Mouse (Mus musculus): ENCODE results near the gene Rubcnl. TPM values are rescaled to one million over a fixed set of nuclear protein-coding genes. Genes with fewer than 3 reads are reported as not detected.

The Rubcnl gene
- polyA plus RNA-seq, 1 experiment from 2014 or later, result 0.19 TPM

DNA sequence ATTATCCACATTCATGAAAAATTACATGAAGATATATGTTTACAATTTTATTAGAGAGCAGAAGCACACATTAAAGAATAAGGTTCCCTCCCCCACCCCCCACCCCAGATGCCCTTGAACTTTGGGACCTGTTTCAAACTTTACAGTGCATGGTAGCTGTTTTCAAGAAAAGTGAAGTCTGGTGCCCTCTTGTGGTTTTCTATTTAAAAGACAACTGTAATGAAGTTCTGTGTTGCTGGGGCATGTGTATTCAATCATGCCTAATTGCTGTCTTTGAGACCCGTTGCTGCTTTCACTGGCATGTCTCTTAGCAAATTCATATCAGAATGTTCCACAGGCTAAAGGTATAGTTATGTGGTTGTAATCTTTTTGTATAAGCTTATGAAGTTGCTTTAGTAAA is 25.3 kb upstream of the Rubcnl start:
- H3K4me3 ChIP-seq, result no peak overlapping the region
- no peaks in the 10 kb centered on the region for H3K36me3 ChIP-seq
- H3K9me3 ChIP-seq (replicated peaks), result no peaks in the 10 kb centered on the region
- WGBS (ENCODE audit: insufficient replicate concordance), result 7% methylated on average over 1 of the region's 1 CpGs
- H3K4me1 ChIP-seq, result peaks cover 16% of the 10 kb centered on the region
- ATAC-seq, result peak; percentile 54; the same call in 1 of the 2 replicates
- H3K27me3 ChIP-seq (replicated peaks), result no peaks in the 10 kb centered on the region
- no peak overlapping the region for H3K9ac ChIP-seq
- no peak overlapping the region for H3K4me2 ChIP-seq
- H3K27ac ChIP-seq, result no peak overlapping the region

DNA sequence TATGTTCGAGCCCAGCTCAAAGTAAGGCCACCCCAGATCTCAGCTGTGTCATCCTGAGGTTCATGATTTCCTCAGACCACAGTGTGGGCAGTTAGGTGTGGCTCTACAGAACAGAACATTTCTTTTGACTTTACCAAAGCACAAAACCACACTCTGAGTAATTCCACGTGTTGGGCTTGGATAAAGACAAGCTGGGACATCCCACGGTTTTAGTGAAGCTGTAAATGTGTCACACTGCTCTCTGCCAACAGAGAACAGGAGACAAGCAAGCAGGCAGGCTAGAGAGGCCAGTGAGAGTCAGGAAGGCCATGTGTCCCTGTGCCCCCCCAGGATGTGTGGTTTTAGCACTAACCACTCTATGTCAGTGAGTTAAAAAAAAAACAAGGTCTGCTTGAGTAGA is 19.3 kb upstream of the Rubcnl start:
- Histone ChIP-seq H3K9me3 (replicated peaks) (no peaks in the 10 kb centered on the region), H3K4me3 (no peak overlapping the region), H3K27me3 (replicated peaks) (no peaks in the 10 kb centered on the region), H3K36me3 (no peaks in the 10 kb centered on the region), H3K27ac (no peak overlapping the region), H3K4me1 (no peaks in the 10 kb centered on the region), H3K4me2 (no peak overlapping the region), H3K9ac (no peak overlapping the region)
- 21% methylated on average over 3 of the region's 3 CpGs for WGBS (ENCODE audit: insufficient replicate concordance)
- ATAC-seq, result no peak

DNA sequence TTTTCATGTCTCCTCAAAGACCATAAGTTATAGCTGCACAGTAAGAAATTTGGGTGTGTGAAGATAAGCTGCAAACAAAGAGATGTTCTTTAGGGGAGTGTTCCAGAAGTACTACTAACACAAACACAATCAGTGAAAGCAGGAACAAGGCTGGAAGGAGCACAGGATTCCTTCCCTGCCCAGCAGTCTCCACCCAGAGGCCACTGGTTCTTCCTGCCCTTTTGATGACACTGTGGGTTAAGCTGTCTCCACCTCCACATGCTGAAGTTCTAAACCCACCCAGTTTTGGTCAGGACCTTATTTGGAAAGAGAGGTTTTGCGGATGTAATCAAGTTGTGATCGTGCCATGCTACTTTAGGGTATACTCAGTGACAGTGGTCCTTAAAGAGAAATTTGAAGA is 18.8 kb upstream of the Rubcnl start:
- no peaks in the 10 kb centered on the region for H3K27me3 ChIP-seq (replicated peaks)
- H3K36me3 ChIP-seq, result no peaks in the 10 kb centered on the region
- no peak overlapping the region for H3K4me3 ChIP-seq
- H3K4me2 ChIP-seq, result no peak overlapping the region
- no peak overlapping the region for H3K9ac ChIP-seq
- H3K27ac ChIP-seq, result no peak overlapping the region
- no peak for ATAC-seq
- H3K4me1 ChIP-seq, result no peaks in the 10 kb centered on the region
- WGBS (ENCODE audit: insufficient replicate concordance), result 73% methylated on average over 2 of the region's 2 CpGs
- H3K9me3 ChIP-seq (replicated peaks), result no peaks in the 10 kb centered on the region

DNA sequence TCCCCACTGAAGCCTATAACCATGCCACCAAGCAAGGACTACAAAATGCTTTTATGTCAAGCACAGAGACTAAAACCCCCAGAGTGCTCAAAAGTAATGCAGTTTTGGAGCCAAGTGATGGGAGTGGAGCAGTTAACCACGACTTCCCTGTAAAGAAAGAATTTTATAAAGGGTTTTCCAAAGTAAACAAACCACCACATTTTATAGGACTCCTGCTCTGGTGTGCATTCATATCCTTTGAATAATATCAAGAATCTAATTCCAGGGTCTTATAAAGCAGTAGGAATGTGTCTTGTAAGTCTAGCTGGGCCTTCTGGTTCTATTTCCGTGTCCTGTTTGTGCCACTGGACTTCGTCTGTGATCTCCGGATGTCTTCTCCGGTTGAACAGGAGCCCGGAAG is 14.5 kb upstream of the Rubcnl start:
- H3K36me3 ChIP-seq, result no peaks in the 10 kb centered on the region
- H3K4me3 ChIP-seq, result no peak overlapping the region
- H3K27ac ChIP-seq, result no peak overlapping the region
- H3K9ac ChIP-seq, result no peak overlapping the region
- H3K4me2 ChIP-seq, result no peak overlapping the region
- ATAC-seq, result no peak
- 75% methylated on average over 6 of the region's 6 CpGs for WGBS (ENCODE audit: insufficient replicate concordance)
- H3K27me3 ChIP-seq (replicated peaks), result no peaks in the 10 kb centered on the region
- no peaks in the 10 kb centered on the region for H3K4me1 ChIP-seq
- H3K9me3 ChIP-seq (replicated peaks), result no peaks in the 10 kb centered on the region

DNA sequence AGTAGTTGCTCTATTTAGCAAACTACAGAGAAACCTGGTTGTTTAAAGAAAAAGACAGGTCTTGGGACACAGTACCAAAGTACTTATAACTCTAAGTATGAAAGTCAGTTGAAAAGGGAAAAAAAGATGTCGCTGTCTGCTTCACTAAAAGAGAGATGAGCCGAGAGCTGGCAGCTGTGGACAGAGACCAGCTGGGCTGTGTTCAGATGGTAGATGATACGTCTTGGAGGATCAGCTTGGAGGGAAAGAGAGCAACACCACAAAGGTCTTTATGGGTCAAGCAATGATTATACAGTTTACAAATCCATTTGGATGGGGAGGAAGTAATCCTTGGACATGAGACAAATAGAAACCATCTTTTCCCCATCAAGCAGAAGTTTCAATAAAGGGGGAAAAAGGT is 12.5 kb upstream of the Rubcnl start:
- no peak for ATAC-seq
- no peaks in the 10 kb centered on the region for H3K9me3 ChIP-seq (replicated peaks)
- H3K27ac ChIP-seq, result no peak overlapping the region
- H3K9ac ChIP-seq, result no peak overlapping the region
- no peaks in the 10 kb centered on the region for H3K27me3 ChIP-seq (replicated peaks)
- no peak overlapping the region for H3K4me3 ChIP-seq
- no peaks in the 10 kb centered on the region for H3K36me3 ChIP-seq
- 62% methylated on average over 3 of the region's 3 CpGs for WGBS (ENCODE audit: insufficient replicate concordance)
- H3K4me2 ChIP-seq, result no peak overlapping the region
- no peaks in the 10 kb centered on the region for H3K4me1 ChIP-seq

DNA sequence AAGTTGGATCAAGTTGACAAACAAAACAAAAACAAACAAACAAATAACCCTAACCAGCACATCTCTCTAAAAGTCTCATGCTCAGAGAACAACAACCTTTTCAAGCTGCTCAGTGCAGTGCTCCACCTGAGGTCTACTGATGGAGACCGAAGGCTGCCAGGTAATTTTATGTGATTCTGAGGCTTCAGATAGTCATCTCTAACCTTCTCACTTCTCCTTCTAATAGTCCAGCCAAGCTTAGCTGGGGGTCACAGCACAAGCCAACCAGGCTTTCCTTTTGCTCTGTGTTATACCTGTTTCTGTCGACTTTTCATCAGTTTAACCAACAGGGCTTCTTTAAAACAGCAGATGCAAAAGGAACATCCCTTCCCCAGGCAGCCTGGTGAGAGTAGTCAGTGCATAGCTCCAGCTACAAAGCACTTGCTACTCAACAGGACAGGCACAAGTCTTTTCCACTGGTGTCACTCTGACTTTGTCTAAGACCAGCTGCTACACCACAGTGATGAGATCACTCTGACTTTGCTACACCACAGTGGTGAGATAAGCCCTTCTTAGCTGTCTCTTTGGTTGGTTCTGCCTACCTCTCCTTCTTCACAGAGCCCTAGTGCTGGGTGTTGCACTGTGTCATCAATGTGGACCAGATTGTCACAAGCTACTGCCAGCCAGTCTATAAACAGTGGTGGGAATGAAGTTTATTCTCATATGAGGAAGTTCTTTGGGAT is 10.2 kb upstream of the Rubcnl start:
- Histone ChIP-seq H3K9me3 (replicated peaks) (no peaks in the 10 kb centered on the region), H3K9ac (no peak overlapping the region), H3K4me2 (no peak overlapping the region), H3K27me3 (replicated peaks) (no peaks in the 10 kb centered on the region), H3K4me3 (no peak overlapping the region), H3K27ac (no peak overlapping the region), H3K4me1 (peaks cover 3% of the 10 kb centered on the region), H3K36me3 (no peaks in the 10 kb centered on the region)
- ATAC-seq, result no peak
- WGBS (ENCODE audit: insufficient replicate concordance), result 56% methylated on average over 2 of the region's 2 CpGs

DNA sequence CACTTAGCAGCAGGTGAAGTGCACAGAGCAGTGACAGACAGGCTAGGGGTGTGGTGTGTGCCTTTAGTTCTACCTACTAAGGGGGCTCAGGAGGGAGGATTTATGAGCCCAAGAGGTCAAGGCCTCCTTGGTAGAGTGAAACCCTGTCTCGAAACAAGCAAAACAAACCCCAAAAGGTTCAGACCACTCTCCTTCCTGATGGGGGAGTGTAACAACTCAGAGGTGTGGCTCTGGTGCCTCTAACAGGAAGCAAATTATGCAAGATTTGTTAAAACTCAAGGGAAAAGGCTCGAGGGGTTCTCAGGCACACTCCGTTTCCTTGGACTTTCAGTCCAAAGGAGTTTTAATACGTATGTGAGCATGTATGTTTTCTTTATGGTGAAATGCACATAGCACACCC is 5.5 kb upstream of the Rubcnl start:
- H3K36me3 ChIP-seq, result no peaks in the 10 kb centered on the region
- H3K27ac ChIP-seq, result no peak overlapping the region
- no peak for ATAC-seq
- 39% methylated on average over 4 of the region's 4 CpGs for WGBS (ENCODE audit: insufficient replicate concordance)
- no peak overlapping the region for H3K4me3 ChIP-seq
- no peaks in the 10 kb centered on the region for H3K9me3 ChIP-seq (replicated peaks)
- no peak overlapping the region for H3K9ac ChIP-seq
- H3K27me3 ChIP-seq (replicated peaks), result no peaks in the 10 kb centered on the region
- H3K4me1 ChIP-seq, result peaks cover 12% of the 10 kb centered on the region
- H3K4me2 ChIP-seq, result no peak overlapping the region

DNA sequence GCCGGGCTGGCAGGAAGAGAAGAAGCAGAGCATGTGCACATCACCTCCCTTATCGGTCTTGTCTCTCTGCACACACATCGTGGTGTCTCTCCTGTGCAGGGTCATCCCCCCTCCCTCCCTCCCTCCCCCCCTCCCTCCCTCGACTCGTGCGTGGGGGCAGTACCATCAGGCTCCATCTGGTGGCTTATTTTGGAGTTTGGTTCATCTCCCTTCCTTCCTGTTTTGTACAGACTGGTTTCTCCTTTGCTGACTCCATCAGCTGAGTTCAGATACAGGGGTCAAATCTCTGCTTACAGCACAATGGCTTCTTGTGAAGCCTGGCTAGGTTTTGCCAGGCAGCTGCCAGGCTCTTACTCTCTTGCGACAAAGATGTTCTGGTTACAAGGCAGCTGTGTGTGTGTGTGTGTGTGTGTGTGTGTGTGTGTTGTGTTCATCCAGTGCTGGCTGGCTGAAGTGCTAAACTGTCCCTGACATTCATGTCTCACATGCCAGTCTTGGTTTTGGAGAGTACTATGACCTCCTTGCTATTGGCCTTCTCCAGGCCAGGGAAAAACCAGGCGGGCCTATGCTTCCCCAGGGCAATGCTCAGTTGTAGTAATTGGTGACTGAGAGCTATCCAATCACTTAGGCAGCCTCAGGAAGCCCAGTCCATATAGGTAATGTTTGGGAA is 4.7 kb upstream of the Rubcnl start:
- no peak overlapping the region for H3K4me3 ChIP-seq
- ATAC-seq, result peak; percentile 65
- 0 out of 2 replicates have a peak, but pooled peaks cover 1% of the 10 kb centered on the region for H3K27me3 ChIP-seq (replicated peaks)
- no peak overlapping the region for H3K4me2 ChIP-seq
- no peaks in the 10 kb centered on the region for H3K9me3 ChIP-seq (replicated peaks)
- H3K27ac ChIP-seq, result no peak overlapping the region
- peaks cover 14% of the 10 kb centered on the region for H3K4me1 ChIP-seq
- no peaks in the 10 kb centered on the region for H3K36me3 ChIP-seq
- WGBS (ENCODE audit: insufficient replicate concordance), result 18% methylated on average over 8 of the region's 8 CpGs
- H3K9ac ChIP-seq, result no peak overlapping the region

DNA sequence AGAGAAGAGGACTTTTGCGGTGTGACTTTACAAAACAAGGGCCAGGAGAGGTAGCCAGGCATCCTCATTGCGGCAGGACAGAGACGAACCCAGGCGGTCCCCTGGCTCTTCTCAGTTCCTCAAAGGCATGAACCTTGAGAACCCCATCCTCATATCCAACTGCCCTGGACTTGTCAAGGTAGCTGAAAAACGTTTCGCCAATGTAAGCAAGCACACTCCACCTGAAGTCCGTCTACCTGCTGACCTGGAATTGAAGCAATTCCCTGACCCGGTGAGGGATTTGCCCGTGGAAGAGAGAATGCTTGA is 841 bp downstream of the Rubcnl start:
- WGBS (ENCODE audit: insufficient replicate concordance), result 61% methylated on average over 9 of the region's 9 CpGs
- Histone ChIP-seq H3K27me3 (replicated peaks) (peaks cover 17% of the 10 kb centered on the region), H3K36me3 (no peaks in the 10 kb centered on the region), H3K4me1 (peaks cover 8% of the 10 kb centered on the region; the same call in 1 of the 2 replicates), H3K27ac (no peak overlapping the region), H3K4me3 (peak overlapping the region; percentile 64), H3K9ac (no peak overlapping the region), H3K4me2 (peak overlapping the region; percentile 88), H3K9me3 (replicated peaks) (no peaks in the 10 kb centered on the region)
- ATAC-seq, result no peak

DNA sequence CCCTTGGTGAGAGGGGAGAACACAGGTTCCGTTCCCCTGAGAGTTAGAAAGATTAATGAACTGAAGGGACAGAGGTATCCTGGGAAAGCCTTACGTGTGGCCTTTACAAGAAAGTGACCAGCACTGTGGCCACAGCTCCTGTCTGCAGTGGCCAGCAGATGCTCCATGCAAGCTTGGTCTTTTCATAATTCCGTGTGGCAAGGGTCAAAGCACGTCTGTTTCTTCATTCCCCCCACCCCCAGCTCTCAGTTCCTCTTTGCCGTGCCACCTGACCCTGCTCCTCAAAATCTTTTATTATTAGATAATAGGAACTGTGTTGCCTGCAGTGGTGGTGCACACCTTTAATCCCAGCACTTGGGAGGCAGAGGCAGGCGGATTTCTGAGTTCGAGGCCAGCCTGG is 1.4 kb downstream of the Rubcnl start:
- Histone ChIP-seq H3K9me3 (replicated peaks) (no peaks in the 10 kb centered on the region), H3K27ac (no peak overlapping the region), H3K4me3 (no peak overlapping the region), H3K27me3 (replicated peaks) (peaks cover 17% of the 10 kb centered on the region), H3K4me1 (peaks cover 8% of the 10 kb centered on the region; the same call in 1 of the 2 replicates), H3K9ac (no peak overlapping the region), H3K36me3 (no peaks in the 10 kb centered on the region), H3K4me2 (no peak overlapping the region)
- ATAC-seq, result no peak
- WGBS (ENCODE audit: insufficient replicate concordance), result 56% methylated on average over 7 of the region's 7 CpGs

DNA sequence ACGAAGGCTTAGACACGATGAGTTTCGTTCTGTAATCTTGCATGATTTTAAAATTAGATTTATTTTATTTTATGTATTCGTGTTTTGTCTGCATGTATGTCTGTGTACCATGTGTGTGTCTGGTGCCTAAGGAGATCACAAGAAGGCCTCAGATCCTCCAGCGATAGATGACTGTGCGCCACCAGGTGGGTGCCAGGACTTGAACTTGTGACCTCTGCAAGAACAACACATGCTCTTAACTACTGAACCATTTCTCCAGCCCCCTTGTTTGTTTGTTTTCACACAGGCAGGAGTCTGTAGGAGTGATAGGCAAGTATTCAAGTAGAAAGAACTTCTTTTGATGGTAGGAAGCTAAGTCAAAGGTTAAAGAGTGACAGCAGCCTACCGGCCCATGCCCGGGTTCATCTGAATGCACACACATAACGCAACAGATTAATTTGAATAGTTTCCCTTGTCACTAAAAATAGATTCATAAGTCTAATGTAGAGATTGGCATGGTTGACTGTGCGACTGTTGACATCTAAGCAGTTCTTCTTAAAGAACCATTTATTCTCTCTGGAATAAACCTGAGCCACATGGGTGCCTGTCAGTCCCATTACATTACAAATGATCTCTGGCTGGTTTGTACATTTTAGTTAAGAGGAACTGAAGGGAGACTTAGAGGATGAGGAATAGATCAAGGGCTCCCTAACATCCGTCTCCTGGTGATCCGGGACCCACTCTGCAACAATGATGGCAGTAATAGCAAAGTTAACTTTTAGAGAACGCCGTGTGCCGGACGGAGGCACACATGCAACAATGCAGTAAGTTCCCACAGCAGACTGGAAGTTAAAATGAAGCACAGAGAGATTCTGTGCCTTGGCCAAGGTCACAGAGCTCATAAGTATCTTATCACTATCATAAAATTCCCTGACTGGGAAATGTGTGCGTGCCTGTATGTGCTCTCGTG is 2.3 kb downstream of the Rubcnl start:
- ATAC-seq, result no peak
- Histone ChIP-seq H3K4me1 (peaks cover 8% of the 10 kb centered on the region; the same call in 1 of the 2 replicates), H3K9me3 (replicated peaks) (no peaks in the 10 kb centered on the region), H3K36me3 (no peaks in the 10 kb centered on the region), H3K27ac (no peak overlapping the region), H3K4me2 (no peak overlapping the region), H3K4me3 (no peak overlapping the region), H3K27me3 (replicated peaks) (peaks cover 17% of the 10 kb centered on the region), H3K9ac (no peak overlapping the region)
- 79% methylated on average over 18 of the region's 18 CpGs for WGBS (ENCODE audit: insufficient replicate concordance)

DNA sequence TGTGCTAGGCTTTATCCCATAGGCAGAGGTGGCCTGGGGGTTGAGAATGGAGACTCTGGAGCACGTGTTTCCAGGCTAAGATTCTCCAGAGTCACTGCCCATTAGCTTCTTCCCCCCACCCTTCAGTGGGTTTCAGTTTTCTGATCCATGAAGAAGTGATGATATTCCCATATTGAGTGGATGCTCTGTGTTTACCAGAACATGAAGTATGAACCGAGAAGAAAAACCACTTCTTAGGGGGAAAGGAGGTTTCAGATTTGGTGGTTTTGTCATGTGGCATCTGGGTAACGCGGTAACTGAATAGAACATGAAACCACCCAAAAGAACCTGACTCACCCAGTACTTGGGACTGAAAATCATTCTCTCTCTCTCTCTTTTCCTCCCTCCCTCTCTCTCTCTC is 3.0 kb downstream of the Rubcnl start:
- H3K27me3 ChIP-seq (replicated peaks), result peaks cover 17% of the 10 kb centered on the region
- ATAC-seq, result no peak
- no peaks in the 10 kb centered on the region for H3K36me3 ChIP-seq
- H3K4me1 ChIP-seq, result peaks cover 8% of the 10 kb centered on the region; the same call in 1 of the 2 replicates
- H3K27ac ChIP-seq, result no peak overlapping the region
- H3K4me3 ChIP-seq, result no peak overlapping the region
- WGBS (ENCODE audit: insufficient replicate concordance), result 52% methylated on average over 4 of the region's 4 CpGs
- H3K9ac ChIP-seq, result no peak overlapping the region
- H3K4me2 ChIP-seq, result no peak overlapping the region
- H3K9me3 ChIP-seq (replicated peaks), result no peaks in the 10 kb centered on the region
